Mouse (Mus musculus) embryo, embryonic 10.5 days (tissue): Measurements from ENCODE around the gene Nlrp5.
"Not testable (repeated sequence)": the region's sequence is repeated elsewhere in the genome, so short reads cannot be mapped to it uniquely, and the experiment has no call there.

Experiments
- DNase-seq: peaks from one replicate; pipeline ENCODE4 v3.0.0-alpha.2; 2015; ENCODE audit warnings: low spot score

The Nlrp5 gene

DNA sequence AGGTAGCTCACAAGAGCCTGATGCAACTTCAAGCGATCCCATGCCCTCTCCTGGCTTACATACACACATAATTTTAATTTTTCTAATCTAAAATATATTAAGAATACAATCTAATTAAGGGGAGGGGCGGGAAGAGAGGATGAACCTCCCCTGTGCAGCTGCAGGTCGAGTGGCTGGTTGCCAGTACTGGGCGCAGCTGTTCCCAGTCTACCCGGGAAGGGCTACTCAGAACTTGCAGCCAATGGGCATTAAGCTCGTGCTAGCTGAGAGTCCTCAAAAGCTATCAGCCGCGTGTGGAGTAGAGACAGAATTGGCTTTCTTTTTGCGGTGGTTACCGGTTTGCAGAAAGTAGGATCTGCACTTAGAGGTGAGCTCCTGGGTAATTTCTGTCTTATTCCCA is at the start of gene Nlrp5:
Gene Nlrp5, plus strand, starts transcription at position 301 of the 400 bp plus-strand sequence.
- DNase-seq, result no peak

DNA sequence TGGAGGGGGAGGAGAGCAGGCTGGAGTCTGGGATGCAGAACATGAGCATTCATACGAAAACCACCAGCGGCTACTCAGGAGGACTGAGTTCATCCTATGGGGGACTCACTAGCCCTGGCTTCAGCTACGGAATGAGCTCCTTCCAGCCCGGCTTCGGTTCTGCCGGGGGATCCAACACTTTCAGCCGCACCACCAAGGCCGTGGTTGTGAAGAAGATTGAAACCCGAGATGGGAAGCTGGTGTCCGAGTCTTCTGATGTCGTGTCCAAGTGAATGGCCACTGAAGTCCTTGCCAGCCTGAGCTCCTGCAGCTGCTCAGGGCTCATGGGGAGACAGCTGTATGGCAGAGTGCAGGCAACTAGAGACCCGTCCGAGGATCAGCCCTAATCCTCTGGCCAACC is 27.4 kb upstream of the Nlrp5 start:
- DNase-seq, result not testable (repeated sequence)

DNA sequence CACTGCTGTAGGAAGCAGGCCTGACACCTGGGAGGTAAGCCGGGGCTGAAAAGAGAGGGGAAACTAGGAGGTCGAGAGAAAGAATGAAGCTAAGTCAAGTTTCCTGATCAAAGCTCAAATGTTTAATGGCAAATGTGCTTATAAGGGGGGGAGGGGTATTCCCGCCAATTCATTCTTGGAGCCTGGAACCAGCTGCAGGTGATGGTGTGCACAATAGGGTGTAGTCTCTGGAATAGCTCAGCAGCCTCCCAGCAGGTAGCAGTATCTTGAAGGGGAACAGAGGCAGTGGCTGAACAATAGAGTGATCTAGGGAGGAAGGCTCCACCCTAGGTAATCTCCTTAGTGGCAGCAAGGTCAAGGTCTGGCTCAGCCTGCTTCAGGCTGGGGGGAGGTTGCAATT is 84.5 kb downstream of the Nlrp5 start:
- not testable (repeated sequence) for DNase-seq

DNA sequence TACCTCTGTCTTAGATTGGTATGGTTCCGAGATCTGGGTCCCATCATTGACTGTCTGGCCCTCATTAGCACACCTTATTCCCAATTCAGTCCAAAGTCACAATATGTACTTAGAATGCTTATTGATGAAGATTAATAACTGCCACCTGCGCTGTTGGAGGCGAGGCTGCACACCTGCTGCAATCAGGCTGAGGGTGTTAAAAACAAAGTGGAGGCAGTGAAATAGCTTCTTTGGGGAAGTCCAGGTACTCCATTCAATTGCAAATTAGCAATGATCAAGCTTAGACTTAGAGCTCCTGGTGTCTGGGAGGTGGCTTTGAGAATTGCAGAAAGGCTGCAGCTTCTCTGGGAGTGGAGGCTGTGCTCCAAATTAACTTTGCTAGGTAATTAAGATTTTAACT is 85.1 kb downstream of the Nlrp5 start:
- not testable (repeated sequence) for DNase-seq

DNA sequence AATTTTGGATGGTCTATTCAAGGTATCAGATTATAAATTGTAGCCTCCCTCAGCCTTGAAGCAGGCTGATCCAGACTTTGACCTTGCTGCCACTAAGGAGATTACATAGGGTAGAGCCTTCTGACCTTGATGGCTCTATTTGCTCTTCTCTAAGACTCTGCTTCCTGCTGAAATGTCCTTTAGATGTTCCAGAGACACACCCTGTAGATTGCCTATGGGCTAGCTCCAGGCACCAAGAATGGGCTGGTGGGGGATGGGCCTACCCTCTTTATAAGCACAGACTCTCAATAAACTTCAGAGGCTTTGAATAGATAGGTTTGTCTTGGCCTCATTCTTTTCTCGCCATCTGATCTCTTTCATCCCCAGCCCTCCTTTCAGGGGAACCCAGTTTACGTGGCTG is 87.2 kb downstream of the Nlrp5 start:
- not testable (repeated sequence) for DNase-seq
